Mouse (Mus musculus) gastrocnemius, adult 8-10 months (tissue): Measurements from ENCODE around the gene Usp3. TPM values are rescaled to one million over a fixed set of nuclear protein-coding genes. Genes with fewer than 3 reads are reported as not detected.

Experiments used
- DNase-seq, 2 experiments: peaks; one replicate each; pipeline ENCODE4 v3.0.0; 2022; ENCODE audit warnings: low spot score in 2 of 2
- total RNA-seq, 4 experiments: library from RNA; stranded (reverse); gene quantifications; 2 replicates each; pipeline ENCODE4 v1.2.4; 2022

Gene Usp3
- total RNA-seq, 4 experiments from 2014 or later: 11.4 to 20.8 (median 13.5) TPM

GRCm38 (mm10) chr9:66604349-66605206 is 11.6 kb upstream of the Usp3 start:
- no peak for DNase-seq

- DNase-seq: no peak
These were observed 11.0 kb upstream of the Usp3 start for GRCm38 (mm10) chr9:66603907-66604306.

DNA sequence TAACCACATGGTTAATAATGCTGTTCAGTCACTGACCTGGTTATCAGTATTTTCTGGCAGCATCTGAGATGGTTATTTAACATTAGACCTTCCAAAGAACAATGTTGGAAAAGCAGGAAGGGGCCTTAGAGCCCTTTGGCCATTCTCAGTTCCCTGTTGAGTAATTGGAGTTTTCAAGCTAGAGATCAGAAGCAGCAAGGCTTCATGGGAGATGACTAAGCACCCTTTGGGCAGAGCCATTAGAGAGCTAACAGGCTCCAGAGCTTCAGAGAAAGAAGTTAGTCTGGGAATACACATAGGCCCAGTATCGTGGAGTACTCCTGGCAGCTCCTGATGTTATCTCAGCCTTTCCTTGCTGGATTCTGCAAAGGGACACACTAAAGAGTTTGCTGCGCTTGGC is 8.1 kb upstream of the Usp3 start:
- no peak for DNase-seq

DNA sequence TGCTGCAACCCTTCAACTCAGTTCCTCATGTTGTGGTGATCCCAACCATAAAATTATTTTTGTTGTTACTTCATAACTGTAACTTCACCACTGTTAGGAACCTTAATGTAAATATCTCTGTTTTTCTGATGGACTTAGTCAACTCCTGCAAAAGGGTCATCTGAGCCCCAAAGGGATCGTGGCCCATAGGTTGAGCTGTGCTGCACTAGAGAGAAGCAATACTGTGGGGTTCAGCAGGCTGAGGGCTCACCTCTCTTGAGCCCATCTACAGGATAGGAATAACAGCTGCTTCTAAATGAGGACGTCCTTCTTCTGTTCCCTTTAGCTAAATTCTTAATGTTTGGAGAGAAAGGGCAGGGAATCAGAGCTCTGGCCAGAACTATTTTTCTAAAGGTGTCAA is 7.6 kb upstream of the Usp3 start:
- DNase-seq: no peak

- no peak for DNase-seq
These were observed 6.6 kb upstream of the Usp3 start for GRCm38 (mm10) chr9:66599577-66599976.

DNA sequence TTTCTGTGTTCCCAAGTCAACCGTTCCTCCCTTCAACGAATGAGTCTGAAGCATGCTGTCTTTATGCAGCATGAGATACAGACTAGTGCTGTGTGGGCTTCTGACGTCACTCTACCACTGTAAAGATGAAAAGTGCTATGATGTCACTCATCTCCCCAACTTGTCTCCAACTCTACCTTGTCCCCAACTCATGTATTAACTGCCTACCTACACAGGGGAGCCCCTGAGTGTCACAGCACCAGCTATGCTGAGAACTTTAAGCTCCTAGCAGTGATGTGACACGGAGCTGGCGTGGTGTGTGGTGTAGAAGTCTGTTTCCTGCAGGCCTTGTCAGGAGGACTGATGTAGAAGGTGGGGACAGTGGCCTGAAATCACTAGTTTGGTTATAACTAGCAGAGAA is 5.7 kb upstream of the Usp3 start:
- DNase-seq: no peak

GRCm38 (mm10) chr9:66597480-66598215 is 4.7 kb upstream of the Usp3 start:
- DNase-seq: no peak

- DNase-seq: no peak
These were observed 4.1 kb upstream of the Usp3 start for GRCm38 (mm10) chr9:66597076-66597475.

GRCm38 (mm10) chr9:66595722-66596675 is 3.1 kb upstream of the Usp3 start:
- DNase-seq: no peak

DNA sequence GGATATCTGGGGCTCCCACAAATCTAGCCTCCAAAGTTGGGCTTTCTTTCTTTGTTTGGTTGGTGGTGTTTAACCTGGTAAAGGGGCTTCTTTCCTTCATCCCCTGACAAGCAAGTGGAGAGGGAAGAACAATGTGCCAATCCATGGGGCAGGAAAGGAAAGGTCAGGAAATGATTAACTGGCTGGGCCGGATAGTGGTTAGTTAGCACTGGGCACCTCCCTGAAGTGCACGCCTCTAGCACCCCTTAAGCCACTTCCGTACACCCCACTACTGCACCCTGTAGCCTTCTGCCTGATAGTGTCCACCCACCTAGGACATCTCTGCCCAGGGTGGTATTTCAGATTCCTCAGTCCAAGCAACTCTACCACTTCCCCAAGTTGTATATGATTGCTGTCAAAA is 1.1 kb upstream of the Usp3 start:
- no peak for DNase-seq

GRCm38 (mm10) chr9:66593613-66593969 is 649 bp upstream of the Usp3 start:
- no peak for DNase-seq

DNA sequence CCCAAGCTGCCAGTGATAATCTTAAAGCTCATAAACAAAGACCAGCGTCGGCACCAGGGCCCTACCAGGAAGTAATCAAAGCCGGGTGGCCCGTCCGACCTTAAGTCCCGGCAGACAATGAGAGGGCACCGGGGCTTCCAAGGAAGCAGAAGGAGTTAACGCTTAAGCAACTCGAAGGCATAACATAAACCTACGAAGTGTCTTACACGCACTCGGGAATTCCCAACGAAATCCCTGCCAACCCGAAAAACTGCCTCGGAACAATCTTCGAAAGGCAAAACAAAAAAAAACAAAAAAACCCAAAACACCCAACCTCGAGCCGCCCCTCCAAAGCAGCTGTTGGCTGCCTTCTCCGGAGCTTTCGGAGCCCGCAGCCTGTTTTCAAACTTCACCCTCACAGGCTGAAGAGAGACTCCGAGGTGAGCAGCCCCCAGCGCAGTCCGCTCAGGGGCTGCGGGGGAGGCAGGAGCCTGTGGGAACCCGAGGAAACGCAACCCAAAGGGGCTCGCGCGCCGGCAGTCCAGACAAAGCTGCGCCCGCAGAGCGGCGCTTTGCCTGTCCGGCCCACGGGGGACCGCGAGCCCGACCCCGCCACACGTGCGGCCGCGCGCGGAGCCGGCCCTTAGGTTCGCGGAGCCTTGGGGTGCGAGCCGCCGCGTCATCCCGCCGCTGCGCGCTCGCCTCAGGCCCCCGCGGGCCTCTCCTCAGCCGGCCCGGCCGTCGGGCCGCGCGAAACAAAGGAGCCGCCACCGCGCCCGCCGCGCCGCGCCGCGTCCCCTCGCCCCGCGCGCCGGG is 894 bp downstream of the Usp3 start:
- peak in 1 of 2 experiments; percentile 11 for DNase-seq

DNA sequence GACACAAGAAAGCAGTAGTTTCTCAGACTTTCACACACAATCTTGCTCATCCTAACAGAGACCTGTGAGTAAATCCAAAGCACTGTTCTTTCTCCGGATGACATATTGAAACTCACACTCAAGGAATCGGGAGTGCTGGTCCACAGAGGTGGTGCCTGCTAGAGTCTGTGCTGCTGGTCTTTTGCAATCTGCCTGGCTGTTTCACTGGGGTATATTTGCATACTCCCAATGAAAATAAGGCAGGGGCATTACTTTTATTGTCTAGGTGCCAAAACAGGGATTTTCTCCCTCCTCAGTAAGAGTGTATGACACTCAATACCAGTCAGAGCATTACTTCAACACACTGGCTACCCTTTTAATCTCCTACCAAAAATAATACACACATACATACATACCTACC is 2.9 kb downstream of the Usp3 start:
- DNase-seq: no peak

- DNase-seq: no peak
These were observed 5.9 kb downstream of the Usp3 start for GRCm38 (mm10) chr9:66587016-66587415.

DNA sequence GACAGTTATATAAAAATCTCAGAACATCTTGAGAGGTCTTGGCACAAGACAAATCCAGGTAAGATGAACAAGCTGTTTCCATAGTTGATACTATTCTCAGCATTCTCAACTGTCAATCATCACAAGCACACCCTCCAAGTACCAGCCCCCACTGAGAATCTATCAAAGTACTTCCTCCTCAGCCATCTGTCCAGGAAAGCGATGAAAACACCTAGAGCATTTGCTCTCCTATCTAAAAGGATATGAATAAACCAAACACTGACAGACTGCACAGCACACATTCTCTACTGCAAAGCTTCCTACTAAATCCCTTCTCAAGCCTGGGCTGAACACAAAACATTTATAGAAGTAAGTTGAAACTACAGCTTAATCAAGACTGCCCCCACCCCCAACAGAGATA is 6.4 kb downstream of the Usp3 start:
- DNase-seq: no peak

GRCm38 (mm10) chr9:66585191-66585590 is 7.8 kb downstream of the Usp3 start:
- no peak for DNase-seq

GRCm38 (mm10) chr9:66584176-66584575 is 8.8 kb downstream of the Usp3 start:
- DNase-seq: no peak

DNA sequence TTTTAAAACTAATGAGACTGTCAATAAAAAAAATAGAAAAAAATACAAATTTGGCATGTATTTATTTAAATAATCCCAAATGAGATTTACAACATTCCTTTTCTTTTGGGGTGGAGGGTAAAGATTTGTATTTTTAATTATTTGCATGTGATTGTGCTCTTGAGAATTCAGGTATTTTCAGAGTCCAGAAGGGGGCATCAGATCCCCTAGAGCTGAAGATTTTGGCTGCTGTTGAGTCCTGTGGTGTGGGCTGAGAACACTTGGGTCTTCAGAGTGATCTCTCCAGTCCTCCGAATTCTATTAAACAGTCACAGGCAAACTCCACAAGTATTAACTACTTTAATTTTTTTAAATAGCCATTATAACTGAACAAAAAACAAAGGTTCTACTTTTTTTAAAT is 9.7 kb downstream of the Usp3 start:
- no peak for DNase-seq

DNA sequence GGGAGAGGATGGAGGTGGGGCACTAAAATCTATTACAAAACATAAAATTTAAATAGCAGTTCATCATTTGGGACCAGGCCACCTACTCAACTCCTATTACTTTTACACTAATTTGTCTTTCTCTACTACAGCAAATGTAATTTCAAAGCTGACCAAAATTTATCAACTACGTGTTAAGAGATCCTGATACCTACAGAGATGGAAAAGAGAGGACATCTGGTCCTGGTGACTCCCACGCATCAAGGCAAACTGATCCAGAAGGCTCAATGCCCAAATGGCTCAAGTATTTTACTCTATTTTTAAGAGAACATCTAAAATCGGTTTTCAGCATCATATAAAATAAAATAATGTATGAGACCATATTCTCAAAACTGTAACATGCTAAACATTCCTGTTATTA is 11.2 kb downstream of the Usp3 start:
- DNase-seq: no peak

DNA sequence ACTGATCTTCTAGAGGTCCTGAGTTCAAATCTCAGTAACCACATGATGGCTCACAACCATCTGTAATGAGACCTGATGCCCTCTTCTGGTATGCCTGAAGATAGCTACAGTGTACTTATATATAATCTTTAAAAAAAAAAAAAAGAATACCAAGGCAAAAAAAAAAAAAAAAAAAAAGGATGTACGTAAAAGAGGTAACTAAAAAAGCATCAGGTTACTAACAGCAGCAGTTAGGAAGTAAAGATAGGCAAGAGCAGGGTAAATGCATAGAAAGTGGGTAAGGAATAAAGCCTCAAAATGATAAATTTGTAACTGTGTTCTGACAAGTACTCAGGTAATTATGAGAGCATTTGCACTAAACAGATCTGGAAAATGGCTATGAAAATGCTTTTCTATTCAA is 12.2 kb downstream of the Usp3 start:
- DNase-seq: no peak

DNA sequence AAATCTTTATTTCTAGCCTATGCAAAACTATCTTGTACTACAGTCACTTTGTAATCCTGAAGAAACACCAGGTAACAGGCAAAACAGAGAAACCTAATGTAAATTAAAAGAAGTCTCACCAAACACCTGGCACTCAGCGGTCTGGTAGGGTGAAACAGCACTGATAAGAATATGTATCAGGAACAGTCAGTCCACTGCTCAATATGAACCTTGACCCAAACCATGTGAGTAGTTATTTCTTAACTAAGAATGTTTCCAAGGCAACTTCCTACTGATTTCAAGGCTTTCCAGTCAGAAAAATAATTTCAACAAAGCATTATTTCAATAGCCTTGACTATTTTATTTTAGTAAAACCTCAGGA is 17.1 kb downstream of the Usp3 start:
- no peak for DNase-seq
